Mouse (Mus musculus) small intestine, adult 2 months (tissue): ENCODE results near the gene 4632433K11Rik. TPM values are rescaled to one million over a fixed set of nuclear protein-coding genes. Genes with fewer than 3 reads are reported as not detected.
"Not testable (repeated sequence)": the region's sequence is repeated elsewhere in the genome, so short reads cannot be mapped to it uniquely, and the experiment has no call there.

Experiments
- H3K27ac ChIP-seq: fragments of 200-500 bp; 2 replicates; pipeline ENCODE4 v1.5.1; 2012; ENCODE audit warnings: low read depth, low read length, control low read depth, inconsistent platforms; ENCODE audit not compliant: insufficient read depth
- H3K27me3 ChIP-seq: fragments of 200-500 bp; 2 replicates; pipeline ENCODE4 v1.6.1; 2012; ENCODE audit warnings: mild to moderate bottlenecking, moderate library complexity, low read length, inconsistent platforms; ENCODE audit not compliant: control insufficient read depth, insufficient read depth
- H3K36me3 ChIP-seq: fragments of 200-500 bp; 2 replicates; pipeline ENCODE4 v1.6.1; 2012; ENCODE audit warnings: mild to moderate bottlenecking, low read length, control low read depth, inconsistent platforms; ENCODE audit not compliant: control insufficient read depth, insufficient read depth
- H3K4me1 ChIP-seq: fragments of 200-500 bp; 2 replicates; pipeline ENCODE4 v1.6.1; 2012; ENCODE audit warnings: low read length, inconsistent platforms, mixed read lengths; ENCODE audit not compliant: control insufficient read depth, insufficient read depth, insufficient read length
- H3K4me3 ChIP-seq: fragments of 200-500 bp; 2 replicates; pipeline ENCODE4 v1.5.1; 2012; ENCODE audit warnings: low read depth, mild to moderate bottlenecking, control low read depth, inconsistent platforms, low read length, moderate library complexity
- CTCF ChIP-seq: fragments of 200-500 bp; IDR thresholded peaks from 2 replicates; pipeline ENCODE4 v1.5.1; 2012; ENCODE audit warnings: low read depth, mild to moderate bottlenecking, control low read depth, inconsistent platforms, low read length, moderate library complexity, mixed read lengths; ENCODE audit not compliant: insufficient replicate concordance, insufficient read length; ENCODE audit errors: extremely low read depth
- POLR2A ChIP-seq: fragments of 200-500 bp; IDR thresholded peaks from 2 replicates; pipeline ENCODE4 v1.6.1; 2012; ENCODE audit warnings: low read depth, mild to moderate bottlenecking, control low read depth, inconsistent platforms, low read length, moderate library complexity
- WGBS: fragments of 180-500 bp; shearing (Covaris S2); methylation state at CpG from one replicate; pipeline ENCODE4 v1.1.7; 2018; 5-methylcytosine and 5-hydroxymethylcytosine counted together
- polyA plus RNA-seq: library from polyadenylated mRNA; depleted of rRNA; stranded (reverse); fragments of >200 nt; gene quantifications from 2 replicates; pipeline ENCODE4 v1.2.3, GENCODE M21; 2012

The 4632433K11Rik gene
- polyA plus RNA-seq, 1 experiment = not detected

DNA sequence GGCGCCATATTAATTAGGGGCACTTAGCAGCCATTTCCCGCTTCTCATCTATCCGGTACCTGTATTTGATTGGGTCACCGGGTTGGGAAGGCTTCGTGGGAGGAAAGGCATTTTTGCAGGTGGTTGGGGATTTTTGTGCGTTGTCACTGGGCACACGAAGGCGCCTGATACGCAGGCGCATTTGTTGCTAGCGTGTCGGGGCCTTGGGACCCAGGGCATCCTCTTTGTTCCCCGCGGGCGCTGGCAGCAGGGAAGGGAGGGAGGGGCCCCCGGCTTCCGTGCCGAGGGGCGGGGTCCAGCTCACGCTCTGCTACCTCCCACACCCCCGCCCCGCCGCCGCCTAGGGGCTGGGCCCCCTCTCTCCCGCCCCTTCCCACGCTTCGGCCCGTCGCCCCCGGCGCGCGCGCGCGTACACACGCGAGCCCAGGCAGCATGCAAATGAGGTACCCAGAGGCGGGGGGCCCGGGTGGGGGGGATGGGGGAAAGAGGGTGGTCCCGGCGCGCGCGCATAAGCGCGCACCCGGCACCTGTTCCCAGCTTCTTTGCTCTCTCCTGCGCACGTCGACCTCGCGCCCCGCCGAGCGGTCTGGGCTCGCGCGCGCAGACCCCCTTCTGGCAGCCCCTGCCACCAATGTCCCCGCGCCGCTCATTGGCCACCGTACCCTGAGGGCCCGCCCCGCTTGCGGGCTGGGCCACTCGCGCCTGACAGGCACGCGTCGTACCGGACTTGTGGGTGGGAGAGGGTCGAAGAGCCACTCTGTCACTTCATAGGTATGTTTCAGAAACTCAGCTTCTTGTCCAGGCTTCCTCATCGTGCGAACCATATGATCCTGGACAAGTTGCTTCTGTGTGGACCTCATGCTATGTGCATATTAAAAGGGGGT lies 18.6 kb upstream of the 4632433K11Rik start, which contains the start of gene Gm44973:
Gm44973 (plus strand) TSS at position 379 of the 884 bp plus-strand sequence.
- Histone ChIP-seq H3K4me1 (peaks cover 4% of the 10 kb centered on the region; the same call in 1 of the 2 replicates), H3K4me3 (peak within 1 kb of the TSS; percentile 98), H3K27ac (peak within 1 kb of the TSS; percentile 99), H3K27me3 (no peaks in the 10 kb centered on the region), H3K36me3 (peaks cover 30% of the 10 kb centered on the region)
- WGBS = under 1% methylated on average over 69 of the region's 76 CpGs
- TF ChIP-seq POLR2A (peak; percentile 30; the same call in 1 of the 2 replicates), CTCF (no peak)

DNA sequence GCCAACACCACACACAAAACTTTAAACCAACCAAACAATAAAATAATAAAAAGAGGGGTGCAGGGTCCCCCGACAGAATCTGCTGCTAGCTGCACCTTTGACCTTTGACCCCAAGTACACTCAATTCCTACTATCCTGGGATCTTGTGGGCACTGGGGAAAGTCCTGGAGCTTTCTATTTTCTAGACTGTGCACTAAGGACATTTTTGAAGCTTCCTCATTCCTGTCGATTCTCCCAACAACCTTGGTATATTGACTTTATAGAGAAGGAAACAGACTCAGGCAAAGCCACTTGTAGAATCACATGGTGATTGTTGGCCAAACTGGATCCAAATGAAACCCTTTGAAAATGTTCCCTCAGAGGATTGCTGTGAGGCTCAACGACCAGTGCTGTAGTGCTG lies 17.9 kb upstream of the 4632433K11Rik start:
- WGBS = 14% methylated on average over 3 of the region's 3 CpGs
- H3K27me3 ChIP-seq = no peaks in the 10 kb centered on the region
- H3K36me3 ChIP-seq = peaks cover 24% of the 10 kb centered on the region
- TF ChIP-seq CTCF (no peak), POLR2A (no peak)
- H3K4me3 ChIP-seq = peak overlapping the region; percentile 98; the same call in 1 of the 2 replicates
- H3K27ac ChIP-seq = peak overlapping the region; percentile 96
- peaks cover 4% of the 10 kb centered on the region; the same call in 1 of the 2 replicates for H3K4me1 ChIP-seq

DNA sequence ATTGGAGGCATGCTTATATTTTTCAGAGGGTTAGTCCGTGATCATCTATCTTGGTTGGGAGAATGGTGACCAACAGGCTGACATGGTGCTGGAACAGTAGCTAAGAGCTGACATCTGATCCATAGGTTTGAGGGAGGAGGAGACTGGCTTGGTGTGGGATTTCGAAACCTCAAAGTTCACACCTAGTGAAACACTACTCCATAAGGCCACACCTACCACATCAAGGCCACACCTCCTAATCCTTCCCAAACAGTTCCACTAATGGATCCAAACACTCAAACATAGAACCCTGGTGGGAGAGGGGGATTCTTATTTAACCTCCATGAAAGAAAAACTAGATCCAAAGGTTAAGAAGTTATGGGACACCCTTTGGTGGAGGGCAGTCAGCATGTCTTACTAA lies 17.0 kb upstream of the 4632433K11Rik start:
- Histone ChIP-seq H3K27me3 (no peaks in the 10 kb centered on the region), H3K36me3 (peaks cover 16% of the 10 kb centered on the region), H3K27ac (no peak overlapping the region), H3K4me1 (peaks cover 4% of the 10 kb centered on the region; the same call in 1 of the 2 replicates), H3K4me3 (no peak overlapping the region)
- 96% methylated on average over 2 of the region's 2 CpGs for WGBS
- TF ChIP-seq POLR2A (no peak), CTCF (no peak)

DNA sequence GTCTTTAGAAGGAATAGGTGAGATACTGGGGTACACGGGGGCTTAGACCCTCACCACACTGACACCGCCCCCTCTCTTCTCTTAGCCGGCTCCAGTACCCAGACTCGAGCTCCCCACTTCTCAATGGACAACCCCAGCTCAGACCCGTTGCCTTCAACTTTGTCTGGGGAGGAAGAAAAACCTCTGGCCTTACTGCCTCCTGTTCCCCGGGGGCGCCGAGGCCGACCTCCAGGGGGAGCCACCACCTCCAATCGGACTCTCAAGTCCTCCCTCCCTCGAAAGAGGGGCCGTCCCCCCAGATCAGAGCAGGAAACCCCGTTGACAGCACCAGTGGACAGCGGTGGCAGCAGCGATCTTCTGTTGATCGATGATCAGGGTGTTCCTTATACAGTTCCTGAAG lies 16.6 kb upstream of the 4632433K11Rik start:
- H3K4me3 ChIP-seq = no peak overlapping the region
- no peaks in the 10 kb centered on the region for H3K27me3 ChIP-seq
- H3K36me3 ChIP-seq = peaks cover 18% of the 10 kb centered on the region
- WGBS = 91% methylated on average over 16 of the region's 16 CpGs
- H3K27ac ChIP-seq = no peak overlapping the region
- TF ChIP-seq POLR2A (no peak), CTCF (no peak)
- peaks cover 4% of the 10 kb centered on the region; the same call in 1 of the 2 replicates for H3K4me1 ChIP-seq

DNA sequence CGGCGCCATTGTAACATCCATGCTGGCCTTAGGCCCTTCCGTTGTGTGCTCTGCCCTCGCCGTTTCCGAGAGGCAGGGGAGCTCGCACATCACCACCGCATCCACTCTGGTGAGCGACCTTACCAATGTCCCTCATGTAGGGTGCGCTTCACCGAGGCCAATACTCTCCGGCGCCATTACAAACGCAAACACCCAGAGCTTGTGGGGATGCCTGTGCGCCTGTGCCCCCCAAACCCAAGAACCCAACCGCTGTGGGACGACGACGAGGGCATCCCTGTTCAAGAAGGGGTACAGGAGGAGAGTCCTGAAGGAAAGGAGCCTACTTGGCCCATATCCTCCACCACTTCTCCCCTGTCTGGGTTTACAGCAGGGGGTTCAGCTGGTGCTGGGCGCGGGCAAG lies 16.0 kb upstream of the 4632433K11Rik start:
- H3K36me3 ChIP-seq = peaks cover 16% of the 10 kb centered on the region
- WGBS = 96% methylated on average over 21 of the region's 21 CpGs
- no peak overlapping the region for H3K4me3 ChIP-seq
- no peak for TF ChIP-seq POLR2A
- no peak for TF ChIP-seq CTCF
- peaks cover 4% of the 10 kb centered on the region; the same call in 1 of the 2 replicates for H3K4me1 ChIP-seq
- H3K27me3 ChIP-seq = no peaks in the 10 kb centered on the region
- H3K27ac ChIP-seq = no peak overlapping the region

DNA sequence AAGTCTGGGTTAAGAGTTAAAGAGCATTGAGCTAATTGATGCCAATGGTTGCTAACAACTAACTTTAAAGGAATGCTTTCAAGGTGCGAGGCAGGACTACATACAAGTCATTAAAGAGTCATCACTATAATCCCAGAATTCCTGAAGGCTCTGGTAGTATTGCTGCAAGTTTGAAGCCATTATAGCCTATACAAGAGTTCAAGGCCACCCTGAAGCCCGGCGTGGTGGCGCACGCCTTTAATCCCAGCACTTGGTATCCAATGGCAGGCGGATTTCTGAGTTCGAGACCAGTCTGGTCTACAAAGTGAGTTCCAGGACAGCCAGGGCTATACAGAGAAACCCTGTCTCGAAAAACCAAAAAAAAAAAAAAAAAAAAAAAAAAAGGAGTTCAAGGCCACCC lies 14.3 kb upstream of the 4632433K11Rik start:
- not testable (repeated sequence) for H3K4me1 ChIP-seq, H3K27me3 ChIP-seq
- 12% methylated on average over 8 of the region's 8 CpGs for WGBS
- Histone ChIP-seq H3K27ac (peak overlapping the region; percentile 92; the same call in 1 of the 2 replicates), H3K36me3 (peaks cover 18% of the 10 kb centered on the region), H3K4me3 (0 out of 2 replicates have a peak overlapping the region, but pooled peaks have one; percentile 17)

DNA sequence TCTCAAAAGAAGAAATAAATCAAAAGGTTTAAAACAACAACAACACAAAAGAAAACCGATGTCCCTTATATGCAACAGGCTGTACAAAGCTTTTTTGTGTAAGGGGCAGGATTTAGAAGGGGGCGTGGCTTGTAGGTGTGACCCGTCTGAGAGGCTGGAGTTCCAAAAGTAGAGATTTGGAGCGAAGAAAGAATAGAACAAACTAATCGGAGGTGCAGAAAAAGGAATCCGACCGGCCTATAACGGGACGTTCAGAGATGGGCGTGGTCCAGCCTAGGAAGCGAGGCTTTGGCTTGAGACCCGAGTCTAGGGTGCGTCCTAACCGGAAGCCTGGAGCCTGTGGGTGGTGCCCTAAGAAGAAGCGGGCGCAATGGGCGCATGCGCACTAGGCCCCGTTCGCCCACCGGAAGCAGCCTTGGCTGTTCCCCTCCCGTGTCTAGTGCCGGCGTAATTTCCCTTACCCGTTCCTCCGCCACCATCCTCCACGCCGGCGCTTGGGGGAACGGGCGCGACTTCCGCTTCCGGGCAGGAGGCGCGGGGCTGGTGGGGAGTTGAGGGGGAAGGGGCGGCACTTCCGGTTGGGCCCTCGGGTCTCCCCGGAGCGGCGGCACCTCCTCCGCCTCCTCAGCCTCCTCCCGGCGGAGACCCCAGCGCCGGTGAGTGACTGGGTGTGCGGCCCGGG lies 13.8 kb upstream of the 4632433K11Rik start, which contains the start of the genes Zfp865 and Ccdc106:
Zfp865 (plus strand) TSS at position 377 of the 682 bp plus-strand sequence.
Ccdc106 (plus strand) TSS at position 554 of the 682 bp plus-strand sequence.
- Histone ChIP-seq H3K4me1 (peaks cover 4% of the 10 kb centered on the region; the same call in 1 of the 2 replicates), H3K27ac (peak within 1 kb of the TSS; percentile 92), H3K4me3 (peak within 1 kb of the TSS; percentile 72), H3K36me3 (peaks cover 18% of the 10 kb centered on the region), H3K27me3 (no peaks in the 10 kb centered on the region)
- under 1% methylated on average over 49 of the region's 49 CpGs for WGBS
- TF ChIP-seq CTCF (no peak), POLR2A (peak; percentile 83)
